Mouse (Mus musculus): Measurements from ENCODE around the gene Brk1. TPM values are rescaled to one million over a fixed set of nuclear protein-coding genes. Genes with fewer than 3 reads are reported as not detected.

The Brk1 gene
- polyA plus RNA-seq, 1 experiment from 2014 or later = 249 TPM

DNA sequence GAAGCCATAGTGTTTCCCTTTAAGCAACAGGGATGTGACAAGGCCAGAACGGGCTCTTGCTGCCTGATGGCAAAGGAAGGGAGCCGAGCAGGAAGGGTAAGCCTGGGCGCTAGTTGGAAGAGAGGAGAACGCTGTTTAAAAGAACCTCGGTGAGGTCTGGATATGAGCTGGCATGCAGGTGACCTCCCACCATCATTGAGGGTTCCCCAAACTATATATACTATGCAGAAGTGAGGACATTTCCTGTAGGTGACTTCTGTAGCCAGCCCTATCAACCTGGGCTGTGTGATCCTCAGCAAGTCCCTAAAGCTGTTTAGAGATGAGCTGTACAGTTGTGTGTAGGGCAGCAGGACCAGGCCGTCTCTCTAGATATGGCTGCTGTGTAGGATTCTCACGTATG, 59.7 kb downstream of the Brk1 start:
- no peaks in the 10 kb centered on the region for H3K9me3 ChIP-seq
- ATAC-seq (ENCODE audit: low FRiP score, low read depth) = no peak
- no peaks in the 10 kb centered on the region; the same call in 1 of the 2 replicates for H3K4me1 ChIP-seq (replicated peaks)
- H3K4me2 ChIP-seq = no peak overlapping the region
- no peaks in the 10 kb centered on the region for H3K27me3 ChIP-seq
- H3K27ac ChIP-seq (replicated peaks) = no peak overlapping the region
- H3K36me3 ChIP-seq = no peaks in the 10 kb centered on the region
- no peak overlapping the region for H3K4me3 ChIP-seq
- WGBS = 97% methylated on average over 7 of the region's 7 CpGs
- H3K9ac ChIP-seq = no peak overlapping the region

Other genes starting within 250 kb of the Brk1 start
- 70.7 and 77.5 TPM in 2 replicates for gene Tada3, start 226.9 kb upstream of the Brk1 start, polyA plus RNA-seq (2015; fragmentation: Nextera tagmentation; extraction: Ambion mirVana)
- 413 and 423 TPM in 2 replicates for gene Arpc4, start 226.7 kb upstream of the Brk1 start, polyA plus RNA-seq (2015; fragmentation: Nextera tagmentation; extraction: Ambion mirVana)
- gene Ttll3, start 215.5 kb upstream of the Brk1 start, polyA plus RNA-seq (2015; fragmentation: Nextera tagmentation; extraction: Ambion mirVana) = 11.1 and 11.3 TPM in 2 replicates
- 18.7 and 23.3 TPM in 2 replicates for gene Rpusd3, start 185.4 kb upstream of the Brk1 start, polyA plus RNA-seq (2015; fragmentation: Nextera tagmentation; extraction: Ambion mirVana)
- gene Cidec, start 169.0 kb upstream of the Brk1 start, polyA plus RNA-seq (2015; fragmentation: Nextera tagmentation; extraction: Ambion mirVana) = not detected in 2 replicates
- gene Jagn1, start 162.2 kb upstream of the Brk1 start, polyA plus RNA-seq (2015; fragmentation: Nextera tagmentation; extraction: Ambion mirVana) = 96.5 and 98.2 TPM in 2 replicates
- 0.09 and 0.21 TPM in 2 replicates for gene Il17re, start 146.3 kb upstream of the Brk1 start, polyA plus RNA-seq (2015; fragmentation: Nextera tagmentation; extraction: Ambion mirVana)
- 3.2 and 4.6 TPM in 2 replicates for gene Il17rc, start 133.3 kb upstream of the Brk1 start, polyA plus RNA-seq (2015; fragmentation: Nextera tagmentation; extraction: Ambion mirVana)
- gene Creld1, start 121.5 kb upstream of the Brk1 start, polyA plus RNA-seq (2015; fragmentation: Nextera tagmentation; extraction: Ambion mirVana) = 77.8 and 92.7 TPM in 2 replicates
- gene Prrt3, start 102.8 kb upstream of the Brk1 start, polyA plus RNA-seq (2015; fragmentation: Nextera tagmentation; extraction: Ambion mirVana) = 11.3 and 12.6 TPM in 2 replicates
- 109 and 115 TPM in 2 replicates for gene Emc3, start 73.1 kb upstream of the Brk1 start, polyA plus RNA-seq (2015; fragmentation: Nextera tagmentation; extraction: Ambion mirVana)
- gene Fancd2, start 73.1 kb upstream of the Brk1 start, polyA plus RNA-seq (2015; fragmentation: Nextera tagmentation; extraction: Ambion mirVana) = 2.0 and 2.6 TPM in 2 replicates
- gene Fancd2os, start 4.1 kb upstream of the Brk1 start, polyA plus RNA-seq (2015; fragmentation: Nextera tagmentation; extraction: Ambion mirVana) = not detected in 2 replicates
- 71.2 and 78.7 TPM in 2 replicates for gene Vhl, start 19.2 kb downstream of the Brk1 start, polyA plus RNA-seq (2015; fragmentation: Nextera tagmentation; extraction: Ambion mirVana)
- gene Irak2, start 33.7 kb downstream of the Brk1 start, polyA plus RNA-seq (2015; fragmentation: Nextera tagmentation; extraction: Ambion mirVana) = 2.9 and 3.6 TPM in 2 replicates
- gene Tatdn2, start 92.3 kb downstream of the Brk1 start, polyA plus RNA-seq (2015; fragmentation: Nextera tagmentation; extraction: Ambion mirVana) = 0.78 and 1.5 TPM in 2 replicates
- gene Ghrl, start 115.1 kb downstream of the Brk1 start, polyA plus RNA-seq (2015; fragmentation: Nextera tagmentation; extraction: Ambion mirVana) = 0.71 and 0.78 TPM in 2 replicates
- gene Sec13, start 136.0 kb downstream of the Brk1 start, polyA plus RNA-seq (2015; fragmentation: Nextera tagmentation; extraction: Ambion mirVana) = 200 TPM in 2 replicates